Mouse (Mus musculus): ENCODE results near the gene Irx4. TPM values are rescaled to one million over a fixed set of nuclear protein-coding genes. Genes with fewer than 3 reads are reported as not detected.

Irx4 gene
- polyA plus RNA-seq, 1 experiment = 0.16 TPM

- TF ChIP-seq CTCF (conservative IDR thresholded peaks at IDR 0.05; ENCODE audit: insufficient read depth, insufficient read length, low read depth, low read length) = no peak
- no peak for TF ChIP-seq POLR2A (IDR thresholded peaks at IDR 0.05; ENCODE audit: low read depth, low read length)
- Histone ChIP-seq H3K4me3 (ENCODE audit: insufficient read depth, low read depth, low read length) (no peak overlapping the region), H3K4me1 (ENCODE audit: control insufficient read depth, insufficient read depth, low read length) (no peaks in the 10 kb centered on the region), H3K27me3 (replicated peaks; ENCODE audit: control insufficient read depth, insufficient read depth, low read length) (peaks cover 5% of the 10 kb centered on the region), H3K27ac (ENCODE audit: insufficient read depth, low read depth, low read length) (no peak overlapping the region), H3K36me3 (ENCODE audit: control insufficient read depth, insufficient read depth, low read length) (no peaks in the 10 kb centered on the region)
- DNase-seq = no peak
- WGBS = 11% methylated on average over 3 of the region's 3 CpGs
These were observed 9.6 kb downstream of the Irx4 start for GRCm38 (mm10) chr13:73269891-73270290.

GRCm38 (mm10) chr13:73270451-73271081, 10.3 kb downstream of the Irx4 start:
- Histone ChIP-seq H3K4me3 (ENCODE audit: insufficient read depth, low read depth, low read length) (no peak overlapping the region), H3K27ac (ENCODE audit: insufficient read depth, low read depth, low read length) (no peak overlapping the region), H3K36me3 (ENCODE audit: control insufficient read depth, insufficient read depth, low read length) (no peaks in the 10 kb centered on the region), H3K4me1 (ENCODE audit: control insufficient read depth, insufficient read depth, low read length) (no peaks in the 10 kb centered on the region), H3K27me3 (replicated peaks; ENCODE audit: control insufficient read depth, insufficient read depth, low read length) (peaks cover 2% of the 10 kb centered on the region)
- 9% methylated on average over 22 of the region's 22 CpGs for WGBS
- DNase-seq = no peak
- TF ChIP-seq CTCF (conservative IDR thresholded peaks at IDR 0.05; ENCODE audit: insufficient read depth, insufficient read length, low read depth, low read length) (no peak), POLR2A (IDR thresholded peaks at IDR 0.05; ENCODE audit: low read depth, low read length) (no peak)

- 2% methylated on average over 53 of the region's 53 CpGs for WGBS
These were observed 11.3 kb downstream of the Irx4 start for GRCm38 (mm10) chr13:73271336-73272242.

GRCm38 (mm10) chr13:73272794-73273282, 12.6 kb downstream of the Irx4 start:
- DNase-seq = no peak
- TF ChIP-seq POLR2A (IDR thresholded peaks at IDR 0.05; ENCODE audit: low read depth, low read length) = no peak
- TF ChIP-seq CTCF (conservative IDR thresholded peaks at IDR 0.05; ENCODE audit: insufficient read depth, insufficient read length, low read depth, low read length) = no peak
- Histone ChIP-seq H3K36me3 (ENCODE audit: control insufficient read depth, insufficient read depth, low read length) (no peaks in the 10 kb centered on the region), H3K4me1 (ENCODE audit: control insufficient read depth, insufficient read depth, low read length) (no peaks in the 10 kb centered on the region), H3K27ac (ENCODE audit: insufficient read depth, low read depth, low read length) (no peak overlapping the region), H3K27me3 (replicated peaks; ENCODE audit: control insufficient read depth, insufficient read depth, low read length) (peaks cover 1% of the 10 kb centered on the region), H3K4me3 (ENCODE audit: insufficient read depth, low read depth, low read length) (no peak overlapping the region)

More at GRCm38 (mm10) chr13:73271336-73272242, 11.3 kb downstream of the Irx4 start:
- DNase-seq = no peak
- Histone ChIP-seq H3K27me3 (replicated peaks; ENCODE audit: control insufficient read depth, insufficient read depth, low read length) (peaks cover 2% of the 10 kb centered on the region), H3K4me3 (ENCODE audit: insufficient read depth, low read depth, low read length) (no peak overlapping the region), H3K4me1 (ENCODE audit: control insufficient read depth, insufficient read depth, low read length) (no peaks in the 10 kb centered on the region), H3K36me3 (ENCODE audit: control insufficient read depth, insufficient read depth, low read length) (no peaks in the 10 kb centered on the region), H3K27ac (ENCODE audit: insufficient read depth, low read depth, low read length) (no peak overlapping the region)
- TF ChIP-seq POLR2A (IDR thresholded peaks at IDR 0.05; ENCODE audit: low read depth, low read length) = no peak
- TF ChIP-seq CTCF (conservative IDR thresholded peaks at IDR 0.05; ENCODE audit: insufficient read depth, insufficient read length, low read depth, low read length) = no peak

- WGBS = 28% methylated on average over 1 of the region's 1 CpGs
- H3K4me3 ChIP-seq (ENCODE audit: insufficient read depth, low read depth, low read length) = no peak overlapping the region
- no peak overlapping the region for H3K27ac ChIP-seq (ENCODE audit: insufficient read depth, low read depth, low read length)
- peaks cover 1% of the 10 kb centered on the region for H3K27me3 ChIP-seq (replicated peaks; ENCODE audit: control insufficient read depth, insufficient read depth, low read length)
- no peak for TF ChIP-seq CTCF (conservative IDR thresholded peaks at IDR 0.05; ENCODE audit: insufficient read depth, insufficient read length, low read depth, low read length)
- TF ChIP-seq POLR2A (IDR thresholded peaks at IDR 0.05; ENCODE audit: low read depth, low read length) = no peak
- H3K36me3 ChIP-seq (ENCODE audit: control insufficient read depth, insufficient read depth, low read length) = no peaks in the 10 kb centered on the region
- H3K4me1 ChIP-seq (ENCODE audit: control insufficient read depth, insufficient read depth, low read length) = no peaks in the 10 kb centered on the region
- no peak for DNase-seq
These were observed 13.3 kb downstream of the Irx4 start for GRCm38 (mm10) chr13:73273536-73273935.

GRCm38 (mm10) chr13:73277361-73277760, 17.1 kb downstream of the Irx4 start:
- no peak for DNase-seq
- Histone ChIP-seq H3K4me3 (ENCODE audit: insufficient read depth, low read depth, low read length) (no peak overlapping the region), H3K36me3 (ENCODE audit: control insufficient read depth, insufficient read depth, low read length) (no peaks in the 10 kb centered on the region), H3K4me1 (ENCODE audit: control insufficient read depth, insufficient read depth, low read length) (no peaks in the 10 kb centered on the region), H3K27ac (ENCODE audit: insufficient read depth, low read depth, low read length) (no peak overlapping the region), H3K27me3 (replicated peaks; ENCODE audit: control insufficient read depth, insufficient read depth, low read length) (no peaks in the 10 kb centered on the region; the same call in 1 of the 2 replicates)
- 88% methylated on average over 6 of the region's 6 CpGs for WGBS
- TF ChIP-seq CTCF (conservative IDR thresholded peaks at IDR 0.05; ENCODE audit: insufficient read depth, insufficient read length, low read depth, low read length) = no peak
- TF ChIP-seq POLR2A (IDR thresholded peaks at IDR 0.05; ENCODE audit: low read depth, low read length) = no peak

- no peak for DNase-seq
- H3K4me1 ChIP-seq (ENCODE audit: control insufficient read depth, insufficient read depth, low read length) = no peaks in the 10 kb centered on the region
- H3K4me3 ChIP-seq (ENCODE audit: insufficient read depth, low read depth, low read length) = no peak overlapping the region
- 61% methylated on average over 1 of the region's 1 CpGs for WGBS
- no peak for TF ChIP-seq POLR2A (IDR thresholded peaks at IDR 0.05; ENCODE audit: low read depth, low read length)
- no peak for TF ChIP-seq CTCF (conservative IDR thresholded peaks at IDR 0.05; ENCODE audit: insufficient read depth, insufficient read length, low read depth, low read length)
- no peaks in the 10 kb centered on the region; the same call in 1 of the 2 replicates for H3K27me3 ChIP-seq (replicated peaks; ENCODE audit: control insufficient read depth, insufficient read depth, low read length)
- H3K27ac ChIP-seq (ENCODE audit: insufficient read depth, low read depth, low read length) = no peak overlapping the region
- H3K36me3 ChIP-seq (ENCODE audit: control insufficient read depth, insufficient read depth, low read length) = no peaks in the 10 kb centered on the region
These were observed 17.5 kb downstream of the Irx4 start for GRCm38 (mm10) chr13:73277797-73278196.

All from kidney, adult 2 months (tissue).